Mouse (Mus musculus): ENCODE measurements at regions not wholly inside any gene's neighbourhood (a gene's known extent, or its start where the extent isn't known, plus 50 kb on each side); places are given as distances from the start of the nearest gene placed in this dataset.

- no peak for TF ChIP-seq CTCF (IDR thresholded peaks at IDR 0.05; ENCODE audit: borderline replicate concordance, insufficient read depth, low read length)
- no peak for TF ChIP-seq POLR2A (IDR thresholded peaks at IDR 0.05; ENCODE audit: low read depth, low read length)
These were observed 95.7 kb upstream of the H2afz start for GRCm38 (mm10) chr3:137768627-137769026.
